Mouse (Mus musculus) bone marrow macrophage, adult 2 months (primary cell): ENCODE results near the gene Wdfy2.

Source experiments
- CTCF ChIP-seq: IDR thresholded peaks from 2 replicates; pipeline ENCODE4 v1.5.1; 2012; ENCODE audit warnings: low read depth, mild to moderate bottlenecking, low read length, moderate library complexity
- POLR2A ChIP-seq: IDR thresholded peaks from 2 replicates; pipeline ENCODE4 v1.6.1; 2012; ENCODE audit warnings: mild to moderate bottlenecking, low read depth, low read length, borderline replicate concordance

DNA sequence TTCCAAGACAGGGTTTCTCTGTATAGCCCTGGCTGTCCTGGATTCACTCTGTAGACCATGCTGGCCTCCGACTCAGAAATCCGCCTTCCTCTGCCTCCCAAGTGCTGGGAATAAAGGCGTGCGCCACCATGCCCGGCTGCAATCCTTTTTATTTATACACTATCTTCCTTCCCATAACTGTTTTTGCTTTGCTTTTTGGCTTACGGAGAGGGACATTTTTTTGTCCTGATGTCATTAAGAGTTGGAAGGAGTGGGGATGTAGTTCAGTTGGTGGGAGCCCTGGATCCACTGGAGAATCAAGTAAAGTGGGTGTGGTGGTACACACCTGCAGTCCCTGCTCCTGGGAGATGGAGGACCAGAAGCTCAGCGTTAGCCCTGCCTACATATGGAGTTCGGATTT lies 6.7 kb downstream of the Wdfy2 start:
- TF ChIP-seq CTCF = no peak
- no peak for TF ChIP-seq POLR2A
